In the genomic region with DNA sequence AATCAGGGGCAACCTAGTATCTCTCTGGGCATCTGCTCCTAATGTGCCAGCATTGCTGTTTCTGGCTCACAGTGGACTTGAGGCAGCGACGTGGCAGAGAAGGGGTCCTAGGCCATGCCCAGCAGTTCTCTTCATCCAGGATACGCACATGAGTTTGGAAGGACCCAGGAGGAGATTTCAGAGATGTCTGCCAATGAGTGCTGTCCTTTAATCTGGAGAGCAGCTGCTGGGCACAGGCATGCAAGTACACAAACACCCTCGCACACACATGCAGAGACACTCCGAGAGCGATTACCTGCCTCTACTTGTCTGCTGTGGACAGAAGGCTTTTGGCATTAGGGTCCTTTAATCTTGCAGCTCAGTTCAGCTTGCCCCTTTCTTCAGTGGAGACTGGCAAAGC, we compare ENCODE assay signal across 9 mouse cellular contexts. TPM values are rescaled to one million over a fixed set of nuclear protein-coding genes. Genes with fewer than 3 reads are reported as not detected.
DNase-seq lines count a peak whose midpoint lies in the region; ATAC-seq and TF ChIP-seq lines count a peak whose summit lies in the region.
"Had no signal": no experiment of that assay in that cellular context is flagged by ENCODE, and none has a peak within 500 bp of the region (broad histone marks: within the 10 kb centered on the region; RNA-seq: fewer than 3 reads in every experiment).

A gene (plus strand): TSS at position 343 of the 400 bp plus-strand sequence.

- TF ChIP-seq POLR2A in kidney, adult 2 months (IDR thresholded peaks at IDR 0.05; ENCODE audit: low read depth, low read length): no peak

- H3K27ac ChIP-seq in kidney, adult 2 months (ENCODE audit: insufficient read depth, low read depth, low read length): peak within 1 kb of the TSS; percentile 9; the same call in 1 of the 2 replicates
- H3K27ac ChIP-seq in limb, embryonic 11.5 days (replicated peaks; ENCODE audit: low read depth, low read length): no peak within 1 kb of the TSS
- no peak within 1 kb of the TSS for H3K27ac ChIP-seq in layer of hippocampus, adult 2 months

- DNase-seq in kidney, adult 2 months: no peak
- DNase-seq in kidney, adult 18-20 months: no peak
- DNase-seq in adrenal gland, postnatal 10 days: no peak
- DNase-seq in gastrocnemius, postnatal 4 days (ENCODE audit: low spot score in 2 of 2): no peak
- DNase-seq in limb, embryonic 11.5 days (ENCODE audit: low spot score): no peak
- no peak for DNase-seq in layer of hippocampus, adult 2 months (ENCODE audit: low spot score in 2 of 2)
- DNase-seq in layer of hippocampus, adult 8-10 months (ENCODE audit: low spot score in 2 of 2): no peak
- no peak for DNase-seq in frontal cortex, postnatal 25 days (ENCODE audit: low spot score in 2 of 2)
- DNase-seq: cerebellum, adult 9-11 months had no signal

- H3K9me3 ChIP-seq in limb, embryonic 11.5 days (ENCODE audit: control insufficient read depth, low read length): no peaks in the 10 kb centered on the region

- TF ChIP-seq CTCF in kidney, adult 2 months (conservative IDR thresholded peaks at IDR 0.05; ENCODE audit: insufficient read depth, insufficient read length, low read depth, low read length): no peak
- no peak for TF ChIP-seq CTCF in layer of hippocampus, adult 2 months (conservative IDR thresholded peaks at IDR 0.05)

- no peaks in the 10 kb centered on the region for H3K4me1 ChIP-seq in kidney, adult 2 months (ENCODE audit: control insufficient read depth, insufficient read depth, low read length)
- 0 out of 2 replicates have a peak, but pooled peaks cover 2% of the 10 kb centered on the region for H3K4me1 ChIP-seq in limb, embryonic 11.5 days (ENCODE audit: control insufficient read depth, insufficient read depth, low read length)

- no peak within 1 kb of the TSS; the same call in 1 of the 2 replicates for H3K4me3 ChIP-seq in kidney, adult 2 months (ENCODE audit: insufficient read depth, low read depth, low read length)
- H3K4me3 ChIP-seq in limb, embryonic 11.5 days (ENCODE audit: low read depth, low read length): no peak within 1 kb of the TSS
- no peak within 1 kb of the TSS for H3K4me3 ChIP-seq in layer of hippocampus, adult 2 months

- no peaks in the 10 kb centered on the region for H3K27me3 ChIP-seq in kidney, adult 2 months (replicated peaks; ENCODE audit: control insufficient read depth, insufficient read depth, low read length)
- no peaks in the 10 kb centered on the region for H3K27me3 ChIP-seq in limb, embryonic 11.5 days (ENCODE audit: control insufficient read depth, insufficient read depth, low read length)

- no peak within 1 kb of the TSS for H3K4me2 ChIP-seq in limb, embryonic 11.5 days (ENCODE audit: low read depth, severe bottlenecking)

- 90% methylated on average over 6 of the region's 6 CpGs for WGBS in kidney, adult 2 months
- 78% methylated on average over 6 of the region's 6 CpGs for WGBS in limb, embryonic 11.5 days

- no peaks in the 10 kb centered on the region for H3K36me3 ChIP-seq in kidney, adult 2 months (ENCODE audit: control insufficient read depth, insufficient read depth, low read length)
- no peaks in the 10 kb centered on the region for H3K36me3 ChIP-seq in limb, embryonic 11.5 days (ENCODE audit: control insufficient read depth, insufficient read depth, low read length)

- H3K9ac ChIP-seq in limb, embryonic 11.5 days (ENCODE audit: low read length): no peak within 1 kb of the TSS

- no peak for ATAC-seq in limb, embryonic 11.5 days (ENCODE audit: insufficient number of reproducible peaks, low FRiP score, low TSS enrichment, low read depth)

RNA-seq across cellular contexts. Expression of the gene that starts here (rescaled TPM):
- 4.9 and 6.9 TPM in 2 replicates for polyA plus RNA-seq in kidney, adult 2 months (2012; rRNA removed)
- 10 to 100 TPM; 22.6 to 23.1 TPM for total RNA-seq in adrenal gland, postnatal 10 days (2021)
- 10 to 100 TPM; 55.5 to 76.5 TPM for total RNA-seq in gastrocnemius, postnatal 4 days (2021)
- 24.3 and 25.7 TPM in 2 replicates for polyA plus RNA-seq in limb, embryonic 11.5 days (2014; fragmentation: Nextera tagmentation; extraction: Ambion mirVana)
- 1 to 10 TPM; 3.2 to 4.0 TPM for total RNA-seq in layer of hippocampus, adult 2 months (2021)
- 1 to 10 TPM; 4.2 to 5.0 (median 4.7) TPM for total RNA-seq in layer of hippocampus, adult 8-10 months (2022)
